Mouse (Mus musculus): Measurements from ENCODE around the gene Vmn2r75. TPM values are rescaled to one million over a fixed set of nuclear protein-coding genes. Genes with fewer than 3 reads are reported as not detected.

Vmn2r75 gene
- not detected for polyA plus RNA-seq (2015; fragmentation: Illumina TruSeq; extraction: RNeasy Lipid Tissue Mini Kit (QIAGEN cat#74804); ENCODE audit: low read depth, low replicate concordance)

GRCm38 (mm10) chr7:86171678-86172077, at the start of gene Vmn2r75:
Gene Vmn2r75 (minus strand): TSS chr7:86171778.

Other genes starting within 250 kb of the Vmn2r75 start
- gene Vmn2r74, start 210.1 kb downstream of the Vmn2r75 start, polyA plus RNA-seq (2015; fragmentation: Illumina TruSeq; extraction: RNeasy Lipid Tissue Mini Kit (QIAGEN cat#74804); ENCODE audit: low read depth, low replicate concordance): not detected
- gene Vmn2r76, start 74.5 kb upstream of the Vmn2r75 start, polyA plus RNA-seq (2015; fragmentation: Illumina TruSeq; extraction: RNeasy Lipid Tissue Mini Kit (QIAGEN cat#74804); ENCODE audit: low read depth, low replicate concordance): not detected
- gene Olfr310, start 105.4 kb upstream of the Vmn2r75 start, polyA plus RNA-seq (2015; fragmentation: Illumina TruSeq; extraction: RNeasy Lipid Tissue Mini Kit (QIAGEN cat#74804); ENCODE audit: low read depth, low replicate concordance): not detected
- gene Olfr309, start 141.9 kb upstream of the Vmn2r75 start, polyA plus RNA-seq (2015; fragmentation: Illumina TruSeq; extraction: RNeasy Lipid Tissue Mini Kit (QIAGEN cat#74804); ENCODE audit: low read depth, low replicate concordance): not detected
- gene Olfr308, start 153.9 kb upstream of the Vmn2r75 start, polyA plus RNA-seq (2015; fragmentation: Illumina TruSeq; extraction: RNeasy Lipid Tissue Mini Kit (QIAGEN cat#74804); ENCODE audit: low read depth, low replicate concordance): not detected
- not detected for gene Olfr307, start 165.8 kb upstream of the Vmn2r75 start, polyA plus RNA-seq (2015; fragmentation: Illumina TruSeq; extraction: RNeasy Lipid Tissue Mini Kit (QIAGEN cat#74804); ENCODE audit: low read depth, low replicate concordance)
- not detected for gene Olfr305, start 195.2 kb upstream of the Vmn2r75 start, polyA plus RNA-seq (2015; fragmentation: Illumina TruSeq; extraction: RNeasy Lipid Tissue Mini Kit (QIAGEN cat#74804); ENCODE audit: low read depth, low replicate concordance)
- not detected for gene Olfr304, start 214.9 kb upstream of the Vmn2r75 start, polyA plus RNA-seq (2015; fragmentation: Illumina TruSeq; extraction: RNeasy Lipid Tissue Mini Kit (QIAGEN cat#74804); ENCODE audit: low read depth, low replicate concordance)
- not detected for gene Olfr303, start 226.0 kb upstream of the Vmn2r75 start, polyA plus RNA-seq (2015; fragmentation: Illumina TruSeq; extraction: RNeasy Lipid Tissue Mini Kit (QIAGEN cat#74804); ENCODE audit: low read depth, low replicate concordance)
- not detected for gene Olfr301, start 232.1 kb upstream of the Vmn2r75 start, polyA plus RNA-seq (2015; fragmentation: Illumina TruSeq; extraction: RNeasy Lipid Tissue Mini Kit (QIAGEN cat#74804); ENCODE audit: low read depth, low replicate concordance)